Mouse (Mus musculus) stomach, adult 2 months (tissue): Measurements from ENCODE around the gene Katnb1. TPM values are rescaled to one million over a fixed set of nuclear protein-coding genes. Genes with fewer than 3 reads are reported as not detected.

ENCODE experiments used
- polyA plus RNA-seq: library from polyadenylated mRNA; depleted of rRNA; stranded (reverse); fragments of >200 nt; gene quantifications from 2 replicates; pipeline ENCODE4 v1.2.3, GENCODE M21; 2012; rRNA removed

The Katnb1 gene
- polyA plus RNA-seq: 9.2 and 10.0 TPM in 2 replicates

GRCm38 (mm10) chr8:95080381-95081341, at the start of gene Katnb1:
TSS of gene Katnb1 (plus strand) at chr8:95081186.

GRCm38 (mm10) chr8:95054927-95055510, 26.0 kb upstream of the Katnb1 start, which contains the start of gene Drc7:
TSS of gene Drc7 (plus strand) at chr8:95055103.

Other genes starting within 250 kb of the Katnb1 start
- gene Coq9, start 242.9 kb upstream of the Katnb1 start, polyA plus RNA-seq: 142 and 188 TPM in 2 replicates
- 36.6 and 43.9 TPM in 2 replicates for gene Ciapin1, start 242.8 kb upstream of the Katnb1 start, polyA plus RNA-seq
- gene Polr2c, start 223.7 kb upstream of the Katnb1 start, polyA plus RNA-seq: 25.0 and 28.4 TPM in 2 replicates
- 23.7 and 26.4 TPM in 2 replicates for gene Dok4, start 204.9 kb upstream of the Katnb1 start, polyA plus RNA-seq
- gene Ccdc102a, start 163.1 kb upstream of the Katnb1 start, polyA plus RNA-seq: 7.0 and 11.3 TPM in 2 replicates
- 1.0 and 1.4 TPM in 2 replicates for gene Adgrg5, start 157.5 kb upstream of the Katnb1 start, polyA plus RNA-seq
- 97.9 and 117 TPM in 2 replicates for gene Adgrg1, start 106.4 kb upstream of the Katnb1 start, polyA plus RNA-seq
- gene Adgrg3, start 63.5 kb upstream of the Katnb1 start, polyA plus RNA-seq: 1.7 and 2.5 TPM in 2 replicates
- not detected in 2 replicates for gene Drc7, start 26.1 kb upstream of the Katnb1 start, polyA plus RNA-seq
- gene Kifc3, start 121.6 kb downstream of the Katnb1 start, polyA plus RNA-seq: 40.5 and 53.3 TPM in 2 replicates
- 0.30 and 0.48 TPM in 2 replicates for gene Cngb1, start 225.4 kb downstream of the Katnb1 start, polyA plus RNA-seq
- gene Tepp, start 229.4 kb downstream of the Katnb1 start, polyA plus RNA-seq: 0.46 TPM in 1 of 2 replicates, not detected in the other